Mouse (Mus musculus) hindbrain, postnatal 0 days (tissue): Measurements from ENCODE around the gene Rrp36. TPM values are rescaled to one million over a fixed set of nuclear protein-coding genes. Genes with fewer than 3 reads are reported as not detected.

ENCODE experiments used
- ATAC-seq: fragments of 200-750 bp; cut with Nextera tagmentation; 2 replicates; pipeline ENCODE4 v1.8.0; 2017; ENCODE audit warnings: mild to moderate bottlenecking, moderate TSS enrichment, moderate library complexity
- DNase-seq: peaks from one replicate; pipeline ENCODE4 v3.0.0-alpha.2; 2015; ENCODE audit warnings: low spot score
- H3K27ac ChIP-seq: fragments of 300-500 bp; sonication (generic); 2 replicates; pipeline ENCODE4 v1.5.1; 2014; ENCODE audit warnings: mild to moderate bottlenecking
- H3K27me3 ChIP-seq: fragments of 300-500 bp; sonication (generic); 2 replicates; pipeline ENCODE4 v1.6.1; 2014; ENCODE audit warnings: low read length, mixed read lengths; ENCODE audit not compliant: insufficient read depth
- H3K36me3 ChIP-seq: fragments of 300-500 bp; sonication (generic); 2 replicates; pipeline ENCODE4 v1.6.1; 2014; ENCODE audit warnings: low read length, mixed read lengths; ENCODE audit not compliant: insufficient read depth
- H3K4me1 ChIP-seq: fragments of 300-500 bp; sonication (generic); 2 replicates; pipeline ENCODE4 v1.6.1; 2014; ENCODE audit warnings: antibody characterized with exemption, low read length, mixed read lengths; ENCODE audit not compliant: insufficient read depth
- H3K4me2 ChIP-seq: fragments of 300-500 bp; sonication (generic); 2 replicates; pipeline ENCODE4 v1.6.1; 2014; ENCODE audit warnings: low read depth, mild to moderate bottlenecking, low read length, moderate library complexity, mixed read lengths
- H3K4me3 ChIP-seq: fragments of 300-500 bp; sonication (generic); 2 replicates; pipeline ENCODE4 v1.5.1; 2014; ENCODE audit warnings: low read length
- H3K9ac ChIP-seq: fragments of 300-500 bp; sonication (generic); replicated peaks from 2 replicates; pipeline ENCODE4 v1.6.1; 2014; ENCODE audit warnings: mild to moderate bottlenecking, low read length, moderate library complexity, mixed read lengths
- H3K9me3 ChIP-seq: fragments of 300-500 bp; sonication (generic); 2 replicates; pipeline ENCODE4 v1.6.1; 2016; ENCODE audit warnings: low read length, mixed read lengths
- CTCF ChIP-seq: IDR thresholded peaks from 2 replicates; pipeline ENCODE4 v1.5.1; 2016; ENCODE audit warnings: antibody characterized with exemption, control low read depth, low read depth
- WGBS: fragments of 180-500 bp; shearing (Covaris S2); extraction: QIAGEN DNeasy Blood & Tissue Kit; methylation state at CpG from one replicate; pipeline ENCODE4 v1.1.7; 2014; 5-methylcytosine and 5-hydroxymethylcytosine counted together
- polyA plus RNA-seq: library from polyadenylated mRNA; unstranded; fragments of >200 nt; fragmentation: Nextera tagmentation; extraction: Ambion mirVana; gene quantifications from 2 replicates; pipeline ENCODE4 v1.2.1, GENCODE M21; 2015
- total RNA-seq: library from RNA; depleted of rRNA; stranded (reverse); fragments of >200 nt; gene quantifications from 2 replicates; pipeline ENCODE4 v1.2.3, GENCODE M21; 2014

Rrp36 gene
- total and polyA plus RNA-seq, 2 experiments from 2014 or later = 32.7 to 56.5 TPM

- DNase-seq (no peak), ATAC-seq (no peak)
- no peak overlapping the region for H3K9ac ChIP-seq
- WGBS = 96% methylated on average over 12 of the region's 12 CpGs
- no peak overlapping the region for H3K4me2 ChIP-seq
- no peaks in the 10 kb centered on the region for H3K4me1 ChIP-seq
- H3K27ac ChIP-seq = no peak overlapping the region
- TF ChIP-seq CTCF = no peak
- H3K9me3 ChIP-seq = no peaks in the 10 kb centered on the region
- H3K27me3 ChIP-seq = no peaks in the 10 kb centered on the region
- no peak overlapping the region for H3K4me3 ChIP-seq
- H3K36me3 ChIP-seq = peaks cover 21% of the 10 kb centered on the region
These were observed 16.5 kb upstream of the Rrp36 start for GRCm38 (mm10) chr17:46690665-46691064.

GRCm38 (mm10) chr17:46685913-46686312, 11.8 kb upstream of the Rrp36 start:
- ATAC-seq (no peak), DNase-seq (no peak)
- no peak for TF ChIP-seq CTCF
- 91% methylated on average over 6 of the region's 6 CpGs for WGBS
- Histone ChIP-seq H3K4me1 (no peaks in the 10 kb centered on the region), H3K27me3 (no peaks in the 10 kb centered on the region), H3K9ac (no peak overlapping the region), H3K27ac (no peak overlapping the region), H3K9me3 (no peaks in the 10 kb centered on the region), H3K36me3 (peaks cover 44% of the 10 kb centered on the region), H3K4me3 (no peak overlapping the region), H3K4me2 (no peak overlapping the region)

- Histone ChIP-seq H3K9me3 (no peaks in the 10 kb centered on the region), H3K36me3 (peaks cover 44% of the 10 kb centered on the region), H3K4me3 (no peak overlapping the region), H3K4me2 (no peak overlapping the region), H3K4me1 (peaks cover 9% of the 10 kb centered on the region; the same call in 1 of the 2 replicates), H3K27me3 (no peaks in the 10 kb centered on the region), H3K9ac (no peak overlapping the region), H3K27ac (no peak overlapping the region)
- DNase-seq (no peak), ATAC-seq (no peak)
- 84% methylated on average over 16 of the region's 16 CpGs for WGBS
- no peak for TF ChIP-seq CTCF
These were observed 8.7 kb upstream of the Rrp36 start for GRCm38 (mm10) chr17:46682654-46683389.

- ATAC-seq (no peak), DNase-seq (no peak)
- Histone ChIP-seq H3K4me2 (peak overlapping the region; percentile 86), H3K27me3 (no peaks in the 10 kb centered on the region), H3K9ac (peak overlapping the region; percentile 68), H3K9me3 (no peaks in the 10 kb centered on the region), H3K4me1 (peaks cover 9% of the 10 kb centered on the region; the same call in 1 of the 2 replicates), H3K4me3 (peak overlapping the region; percentile 82), H3K36me3 (peaks cover 47% of the 10 kb centered on the region), H3K27ac (peak overlapping the region; percentile 80)
- TF ChIP-seq CTCF = no peak
- 23% methylated on average over 12 of the region's 12 CpGs for WGBS
These were observed 7.4 kb upstream of the Rrp36 start for GRCm38 (mm10) chr17:46681466-46682118.

- peak within 1 kb of the TSS; percentile 82 for H3K4me3 ChIP-seq
- H3K4me1 ChIP-seq = peaks cover 9% of the 10 kb centered on the region; the same call in 1 of the 2 replicates
- ATAC-seq (peak; percentile 98), DNase-seq (peak; percentile 99)
- H3K9ac ChIP-seq = peak within 1 kb of the TSS; percentile 75
- no peaks in the 10 kb centered on the region for H3K9me3 ChIP-seq
- TF ChIP-seq CTCF = peak; percentile 42
- H3K36me3 ChIP-seq = peaks cover 48% of the 10 kb centered on the region
- H3K27me3 ChIP-seq = no peaks in the 10 kb centered on the region
- WGBS = under 1% methylated on average over 49 of the region's 49 CpGs
- H3K27ac ChIP-seq = peak within 1 kb of the TSS; percentile 93
- H3K4me2 ChIP-seq = peak within 1 kb of the TSS; percentile 86
These were observed 6.7 kb upstream of the Rrp36 start, which contains the start of gene Klhdc3 for GRCm38 (mm10) chr17:46680760-46681373. Gene Klhdc3, minus strand, starts transcription at chr17:46680914.

GRCm38 (mm10) chr17:46679843-46680759, 5.9 kb upstream of the Rrp36 start:
- H3K36me3 ChIP-seq = peaks cover 43% of the 10 kb centered on the region
- peaks cover 9% of the 10 kb centered on the region; the same call in 1 of the 2 replicates for H3K4me1 ChIP-seq
- peak; percentile 60 for TF ChIP-seq CTCF
- ATAC-seq (peak; percentile 8), DNase-seq (peak; percentile 68)
- peak overlapping the region; percentile 66 for H3K4me2 ChIP-seq
- 1% methylated on average over 34 of the region's 34 CpGs for WGBS
- no peaks in the 10 kb centered on the region for H3K9me3 ChIP-seq
- no peaks in the 10 kb centered on the region for H3K27me3 ChIP-seq
- peak overlapping the region; percentile 75 for H3K9ac ChIP-seq
- H3K27ac ChIP-seq = peak overlapping the region; percentile 93
- peak overlapping the region; percentile 82 for H3K4me3 ChIP-seq
